Mouse (Mus musculus) G1E (cell line): ENCODE data around the gene Spry2. TPM values are rescaled to one million over a fixed set of nuclear protein-coding genes. Genes with fewer than 3 reads are reported as not detected.

Experiments used
- ATAC-seq: 2 replicates; pipeline ENCODE4 v1.8.0; 2016; ENCODE audit warnings: mild to moderate bottlenecking; ENCODE audit not compliant: insufficient number of reproducible peaks, poor library complexity, low FRiP score, severe bottlenecking; ENCODE audit errors: extremely low read depth
- DNase-seq: peaks from one replicate; pipeline ENCODE4 v3.0.0; 2012; ENCODE audit warnings: low spot score
- H3K27me3 ChIP-seq: 2 replicates; pipeline ENCODE4 v1.6.1; 2012; ENCODE audit warnings: mild to moderate bottlenecking, low read length, inconsistent platforms; ENCODE audit not compliant: insufficient read depth
- H3K36me3 ChIP-seq: replicated peaks from 2 replicates; pipeline ENCODE3; 2012; ENCODE audit warnings: mild to moderate bottlenecking, inconsistent platforms
- H3K4me1 ChIP-seq: 2 replicates; pipeline ENCODE4 v1.6.1; 2012; ENCODE audit warnings: low read depth, low read length, inconsistent platforms, mixed read lengths; ENCODE audit not compliant: insufficient read depth
- H3K4me3 ChIP-seq: 2 replicates; pipeline ENCODE4 v1.5.1; 2012; ENCODE audit warnings: low read depth, mild to moderate bottlenecking, inconsistent platforms, low read length, moderate library complexity, mixed read lengths
- H3K9me3 ChIP-seq: replicated peaks from 2 replicates; pipeline ENCODE4 v1.6.1; 2012; ENCODE audit warnings: inconsistent platforms
- CTCF ChIP-seq: IDR thresholded peaks from 2 replicates; pipeline ENCODE4 v1.5.1; 2012; ENCODE audit warnings: low read depth, low read length, inconsistent platforms, mixed read lengths
- GATA1 ChIP-seq: IDR thresholded peaks from 2 replicates; pipeline ENCODE4 v1.6.1; 2012; ENCODE audit warnings: borderline replicate concordance, low read length, inconsistent platforms, mixed read lengths
- GATA2 ChIP-seq: IDR thresholded peaks from 2 replicates; pipeline ENCODE4 v1.6.1; 2012; ENCODE audit warnings: low read depth, low read length, inconsistent platforms, borderline replicate concordance
- POLR2AphosphoS5 ChIP-seq: IDR thresholded peaks from 2 replicates; pipeline ENCODE4 v1.6.1; 2012; ENCODE audit warnings: low read depth, low read length, inconsistent platforms; ENCODE audit not compliant: insufficient replicate concordance
- TAL1 ChIP-seq: conservative IDR thresholded peaks from 2 replicates; pipeline ENCODE4 v1.6.1; 2012; ENCODE audit warnings: low read depth, low read length, inconsistent platforms, mixed read lengths
- polyA plus RNA-seq: library from polyadenylated mRNA; stranded (reverse); fragments of >175 nt; gene quantifications from 2 replicates; pipeline ENCODE4 v1.2.3, GENCODE M21; 2012
- total RNA-seq, 2 experiments: library from RNA; stranded (forward) in 1 of 2; stranded (reverse) in 1 of 2; fragments of 200-1000 nt in 1 of 2; fragments of >200 nt in 1 of 2; fragmentation: Nextera tagmentation in 1 of 2; gene quantifications; 2 replicates each; pipeline ENCODE4 v1.2.3; 2014 to 2017

Gene Spry2
- total and polyA plus RNA-seq, 3 experiments = 0.11 TPM; not detected in 2

GRCm38 (mm10) chr14:105922427-105922826, 25.8 kb upstream of the Spry2 start:
- H3K4me3 ChIP-seq = no peak overlapping the region
- no peak for ATAC-seq

DNA sequence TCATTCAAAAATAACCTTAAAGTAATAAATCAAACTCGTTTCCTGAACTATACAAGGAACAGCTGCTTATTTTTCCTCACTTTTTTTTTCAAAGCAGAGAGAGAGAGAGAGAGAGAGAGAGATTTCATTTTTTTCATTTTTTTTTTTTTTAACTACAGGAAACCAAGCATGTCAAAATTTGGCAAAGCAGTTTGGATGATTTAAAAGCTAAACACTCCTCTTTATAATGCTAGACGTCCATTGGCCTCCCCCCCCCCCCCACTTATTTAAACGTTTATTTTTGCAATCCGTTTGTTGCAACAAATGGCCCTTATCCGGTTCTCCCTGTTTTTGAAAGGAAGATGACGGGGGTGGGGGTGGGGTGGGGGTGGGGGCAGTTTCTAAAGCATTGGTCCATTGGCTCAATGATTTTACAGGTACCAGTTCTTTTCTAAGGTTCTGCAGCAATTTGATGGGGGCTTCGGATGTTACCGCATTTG, 24.6 kb upstream of the Spry2 start:
- ATAC-seq = no peak
- H3K4me3 ChIP-seq = no peak overlapping the region
- no peaks in the 10 kb centered on the region for H3K4me1 ChIP-seq
- TF ChIP-seq GATA2 = no peak
- no peak for TF ChIP-seq TAL1
- TF ChIP-seq GATA1 = no peak
- no peak for TF ChIP-seq POLR2AphosphoS5
- no peak for TF ChIP-seq CTCF
- H3K36me3 ChIP-seq = no peaks in the 10 kb centered on the region
- no peaks in the 10 kb centered on the region for H3K27me3 ChIP-seq
- peaks cover 50% of the 10 kb centered on the region for H3K9me3 ChIP-seq
- DNase-seq = no peak

More at GRCm38 (mm10) chr14:105922427-105922826, 25.8 kb upstream of the Spry2 start:
- Histone ChIP-seq H3K27me3 (no peaks in the 10 kb centered on the region), H3K36me3 (no peaks in the 10 kb centered on the region), H3K9me3 (peaks cover 59% of the 10 kb centered on the region), H3K4me1 (no peaks in the 10 kb centered on the region)
- DNase-seq = no peak
- TF ChIP-seq TAL1 (no peak), GATA2 (no peak), POLR2AphosphoS5 (no peak), GATA1 (no peak), CTCF (no peak)

DNA sequence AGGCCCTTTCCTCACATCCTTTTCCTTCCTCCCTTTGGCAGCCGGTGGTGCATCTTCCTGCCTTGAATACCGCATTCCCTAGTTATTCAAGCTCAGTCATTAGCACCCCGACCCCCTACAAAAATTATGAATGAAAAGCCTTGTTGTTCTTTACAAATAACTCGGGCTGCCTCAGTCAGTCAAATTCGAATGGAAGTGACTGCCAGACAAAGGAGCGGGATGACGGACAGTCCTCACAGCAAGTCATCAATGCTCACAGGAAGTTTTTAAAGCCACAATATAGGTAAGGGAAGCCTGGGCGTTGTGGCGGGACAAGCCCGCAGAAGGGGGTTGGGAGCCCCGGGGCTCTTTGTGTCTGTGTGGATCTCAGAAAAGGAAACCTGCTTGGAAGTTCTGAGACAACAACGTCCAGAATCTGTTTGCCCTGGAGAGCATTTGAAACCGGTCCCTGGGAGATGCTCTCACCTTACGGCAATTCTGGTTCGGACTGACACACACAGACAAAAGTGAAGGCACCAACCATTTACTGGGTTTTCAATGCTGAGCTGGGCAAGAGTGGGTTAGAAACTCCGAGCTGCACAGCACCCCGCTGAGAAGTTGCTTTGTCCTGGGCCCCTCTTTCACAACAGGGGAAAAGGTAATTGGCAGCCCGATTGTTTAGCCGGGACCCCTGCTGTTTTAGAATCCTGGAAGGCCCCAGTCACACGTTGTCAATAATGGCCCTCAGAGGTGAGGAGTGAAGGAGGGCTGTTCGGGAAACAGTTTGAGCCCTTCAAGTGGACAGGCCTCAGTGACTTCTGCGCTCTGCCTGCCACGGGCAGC, 24.0 kb upstream of the Spry2 start:
- TF ChIP-seq CTCF (no peak), GATA1 (no peak), POLR2AphosphoS5 (no peak), GATA2 (no peak), TAL1 (no peak)
- Histone ChIP-seq H3K27me3 (no peaks in the 10 kb centered on the region), H3K4me3 (no peak overlapping the region), H3K4me1 (no peaks in the 10 kb centered on the region), H3K36me3 (no peaks in the 10 kb centered on the region), H3K9me3 (peaks cover 49% of the 10 kb centered on the region)
- ATAC-seq (no peak), DNase-seq (no peak)

DNA sequence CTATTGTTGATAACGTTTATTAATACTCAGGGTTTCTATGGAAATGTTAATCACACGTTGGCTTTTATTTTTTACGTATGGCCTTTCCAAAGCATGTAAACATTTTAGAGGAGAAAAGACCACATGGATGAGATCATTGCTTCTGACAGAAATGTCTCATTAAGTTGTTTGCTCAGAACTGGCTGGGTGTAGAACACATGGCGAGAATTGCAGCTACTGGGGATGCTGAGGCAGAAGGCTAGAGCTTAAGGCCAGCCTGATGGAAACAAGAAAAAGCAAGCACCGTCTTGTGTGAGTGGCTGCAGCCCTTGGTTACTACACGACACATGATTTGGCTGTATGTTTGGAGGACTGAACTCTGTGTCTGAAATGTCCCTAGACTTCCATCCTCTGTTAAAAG, 10.6 kb upstream of the Spry2 start:
- no peak for DNase-seq
- H3K27me3 ChIP-seq = no peaks in the 10 kb centered on the region
- H3K9me3 ChIP-seq = peaks cover 37% of the 10 kb centered on the region
- no peak overlapping the region for H3K4me3 ChIP-seq
- TF ChIP-seq GATA1 (no peak), POLR2AphosphoS5 (no peak), CTCF (no peak), GATA2 (no peak), TAL1 (no peak)
- H3K4me1 ChIP-seq = no peaks in the 10 kb centered on the region
- no peaks in the 10 kb centered on the region for H3K36me3 ChIP-seq
- ATAC-seq = no peak

- Histone ChIP-seq H3K4me1 (no peaks in the 10 kb centered on the region), H3K27me3 (no peaks in the 10 kb centered on the region), H3K4me3 (no peak overlapping the region), H3K9me3 (peaks cover 42% of the 10 kb centered on the region), H3K36me3 (no peaks in the 10 kb centered on the region)
- TF ChIP-seq POLR2AphosphoS5 (no peak), TAL1 (no peak), CTCF (no peak), GATA1 (no peak), GATA2 (no peak)
- DNase-seq (no peak), ATAC-seq (no peak)
Observed at GRCm38 (mm10) chr14:105905935-105906334, 9.3 kb upstream of the Spry2 start.

- Histone ChIP-seq H3K36me3 (no peaks in the 10 kb centered on the region), H3K4me1 (no peaks in the 10 kb centered on the region), H3K27me3 (no peaks in the 10 kb centered on the region), H3K9me3 (peaks cover 42% of the 10 kb centered on the region), H3K4me3 (no peak overlapping the region)
- DNase-seq (no peak), ATAC-seq (no peak)
- no peak for TF ChIP-seq GATA2
- TF ChIP-seq CTCF = no peak
- no peak for TF ChIP-seq POLR2AphosphoS5
- TF ChIP-seq GATA1 = no peak
- no peak for TF ChIP-seq TAL1
Observed at GRCm38 (mm10) chr14:105905509-105905908, 8.9 kb upstream of the Spry2 start.
